Mouse (Mus musculus): Measurements from ENCODE around the gene Lsm6.
"Not testable (repeated sequence)": the region's sequence is repeated elsewhere in the genome, so short reads cannot be mapped to it uniquely, and the experiment has no call there.

The Lsm6 gene

GRCm38 (mm10) chr8:78820673-78821310 lies at the start of gene Lsm6:
Gene Lsm6, minus strand, starts transcription at chr8:78821140.
- peak; percentile 97 for DNase-seq (ENCODE audit: low read depth, low spot score)

- DNase-seq (ENCODE audit: low read depth, low spot score): no peak
Observed at GRCm38 (mm10) chr8:78867036-78867435, 46.1 kb upstream of the Lsm6 start.

- DNase-seq (ENCODE audit: low read depth, low spot score): no peak
Observed at GRCm38 (mm10) chr8:78863001-78863400, 42.1 kb upstream of the Lsm6 start.

GRCm38 (mm10) chr8:78862046-78862445 lies 41.1 kb upstream of the Lsm6 start:
- no peak for DNase-seq (ENCODE audit: low read depth, low spot score)

GRCm38 (mm10) chr8:78860789-78861188 lies 39.8 kb upstream of the Lsm6 start:
- no peak for DNase-seq (ENCODE audit: low read depth, low spot score)

- DNase-seq (ENCODE audit: low read depth, low spot score): no peak
Observed at GRCm38 (mm10) chr8:78857421-78857820, 36.5 kb upstream of the Lsm6 start.

- no peak for DNase-seq (ENCODE audit: low read depth, low spot score)
Observed at GRCm38 (mm10) chr8:78852279-78852678, 31.3 kb upstream of the Lsm6 start.

- DNase-seq (ENCODE audit: low read depth, low spot score): no peak
Observed at GRCm38 (mm10) chr8:78847240-78847639, 26.3 kb upstream of the Lsm6 start.

GRCm38 (mm10) chr8:78844559-78844958 lies 23.6 kb upstream of the Lsm6 start:
- no peak for DNase-seq (ENCODE audit: low read depth, low spot score)

- DNase-seq (ENCODE audit: low read depth, low spot score): no peak
Observed at GRCm38 (mm10) chr8:78838656-78839413, 17.9 kb upstream of the Lsm6 start.

GRCm38 (mm10) chr8:78836091-78836490 lies 15.2 kb upstream of the Lsm6 start:
- DNase-seq (ENCODE audit: low read depth, low spot score): no peak

- DNase-seq (ENCODE audit: low read depth, low spot score): no peak
Observed at GRCm38 (mm10) chr8:78828414-78828813, 7.5 kb upstream of the Lsm6 start.

GRCm38 (mm10) chr8:78824515-78824914 lies 3.6 kb upstream of the Lsm6 start:
- DNase-seq (ENCODE audit: low read depth, low spot score): no peak

- DNase-seq (ENCODE audit: low read depth, low spot score): not testable (repeated sequence)
Observed at GRCm38 (mm10) chr8:78819973-78820372, 967 bp downstream of the Lsm6 start.

- DNase-seq (ENCODE audit: low read depth, low spot score): no peak
Observed at GRCm38 (mm10) chr8:78814743-78815142, 6.2 kb downstream of the Lsm6 start.

GRCm38 (mm10) chr8:78813021-78813420 lies 7.9 kb downstream of the Lsm6 start:
- DNase-seq (ENCODE audit: low read depth, low spot score): no peak

- no peak for DNase-seq (ENCODE audit: low read depth, low spot score)
Observed at GRCm38 (mm10) chr8:78812446-78812845, 8.5 kb downstream of the Lsm6 start.

GRCm38 (mm10) chr8:78811748-78812147 lies 9.2 kb downstream of the Lsm6 start:
- no peak for DNase-seq (ENCODE audit: low read depth, low spot score)

GRCm38 (mm10) chr8:78810207-78810675 lies 10.7 kb downstream of the Lsm6 start:
- DNase-seq (ENCODE audit: low read depth, low spot score): no peak

GRCm38 (mm10) chr8:78809454-78810206 lies 11.3 kb downstream of the Lsm6 start:
- DNase-seq (ENCODE audit: low read depth, low spot score): no peak

- DNase-seq (ENCODE audit: low read depth, low spot score): no peak
Observed at GRCm38 (mm10) chr8:78808888-78809287, 12.1 kb downstream of the Lsm6 start.

GRCm38 (mm10) chr8:78808439-78808838 lies 12.5 kb downstream of the Lsm6 start:
- DNase-seq (ENCODE audit: low read depth, low spot score): no peak

Measured in WW6 (cell line).